Mouse (Mus musculus): ENCODE measurements around the gene Reck. TPM values are rescaled to one million over a fixed set of nuclear protein-coding genes. Genes with fewer than 3 reads are reported as not detected.
A peak's percentile ranks its signal among the peaks of the same experiment; 100 is the strongest.

Reck gene
- polyA plus RNA-seq, 1 experiment from 2014 or later: 1.8 TPM

- 55% methylated on average over 4 of the region's 4 CpGs for WGBS (ENCODE audit: insufficient replicate concordance)
- Histone ChIP-seq H3K4me1 (replicated peaks) (no peaks in the 10 kb centered on the region), H3K27me3 (0 out of 2 replicates have a peak, but pooled peaks cover 3% of the 10 kb centered on the region), H3K9ac (no peak overlapping the region), H3K4me2 (no peak overlapping the region), H3K27ac (replicated peaks) (no peak overlapping the region), H3K9me3 (replicated peaks) (no peaks in the 10 kb centered on the region), H3K4me3 (replicated peaks) (no peak overlapping the region), H3K36me3 (replicated peaks) (no peaks in the 10 kb centered on the region)
- ATAC-seq (ENCODE audit: insufficient read depth): no peak
Measured at GRCm38 (mm10) chr4:43863298-43863697, 12.0 kb upstream of the Reck start.

- ATAC-seq (ENCODE audit: insufficient read depth): no peak
- Histone ChIP-seq H3K27me3 (peaks cover 3% of the 10 kb centered on the region; the same call in 1 of the 2 replicates), H3K9me3 (replicated peaks) (no peaks in the 10 kb centered on the region), H3K4me3 (replicated peaks) (no peak overlapping the region), H3K4me1 (replicated peaks) (0 out of 2 replicates have a peak, but pooled peaks cover under 1% of the 10 kb centered on the region), H3K36me3 (replicated peaks) (no peaks in the 10 kb centered on the region), H3K4me2 (no peak overlapping the region), H3K27ac (replicated peaks) (no peak overlapping the region), H3K9ac (no peak overlapping the region)
- WGBS (ENCODE audit: insufficient replicate concordance): 72% methylated on average over 10 of the region's 10 CpGs
Measured at GRCm38 (mm10) chr4:43869821-43870220, 5.5 kb upstream of the Reck start.

- Histone ChIP-seq H3K27ac (replicated peaks) (no peak overlapping the region), H3K4me2 (peak overlapping the region; percentile 91; the same call in 1 of the 2 replicates), H3K36me3 (replicated peaks) (no peaks in the 10 kb centered on the region), H3K9me3 (replicated peaks) (no peaks in the 10 kb centered on the region), H3K27me3 (peaks cover 24% of the 10 kb centered on the region), H3K4me1 (replicated peaks) (peaks cover 17% of the 10 kb centered on the region), H3K9ac (no peak overlapping the region), H3K4me3 (replicated peaks) (no peak overlapping the region)
- WGBS (ENCODE audit: insufficient replicate concordance): 38% methylated on average over 7 of the region's 7 CpGs
- no peak for ATAC-seq (ENCODE audit: insufficient read depth)
Measured at GRCm38 (mm10) chr4:43874501-43874900, 829 bp upstream of the Reck start.

GRCm38 (mm10) chr4:43875919-43876411, 635 bp downstream of the Reck start:
- H3K27ac ChIP-seq (replicated peaks): no peak overlapping the region
- H3K9me3 ChIP-seq (replicated peaks): no peaks in the 10 kb centered on the region
- ATAC-seq (ENCODE audit: insufficient read depth): peak; percentile 31; the same call in 1 of the 2 replicates
- peaks cover 17% of the 10 kb centered on the region for H3K4me1 ChIP-seq (replicated peaks)
- H3K27me3 ChIP-seq: peaks cover 24% of the 10 kb centered on the region
- H3K36me3 ChIP-seq (replicated peaks): no peaks in the 10 kb centered on the region
- H3K9ac ChIP-seq: peak overlapping the region; percentile 49
- peak overlapping the region; percentile 91 for H3K4me2 ChIP-seq
- H3K4me3 ChIP-seq (replicated peaks): peak overlapping the region; percentile 75
- WGBS (ENCODE audit: insufficient replicate concordance): under 1% methylated on average over 20 of the region's 20 CpGs

- Histone ChIP-seq H3K9me3 (replicated peaks) (no peaks in the 10 kb centered on the region), H3K4me1 (replicated peaks) (peaks cover 17% of the 10 kb centered on the region), H3K27ac (replicated peaks) (no peak overlapping the region), H3K4me2 (no peak overlapping the region), H3K9ac (no peak overlapping the region), H3K36me3 (replicated peaks) (no peaks in the 10 kb centered on the region), H3K27me3 (peaks cover 24% of the 10 kb centered on the region), H3K4me3 (replicated peaks) (no peak overlapping the region)
- WGBS (ENCODE audit: insufficient replicate concordance): 61% methylated on average over 1 of the region's 1 CpGs
- ATAC-seq (ENCODE audit: insufficient read depth): no peak
Measured at GRCm38 (mm10) chr4:43877230-43877629, 1.9 kb downstream of the Reck start.

GRCm38 (mm10) chr4:43878121-43878776, 2.9 kb downstream of the Reck start:
- H3K4me2 ChIP-seq: no peak overlapping the region
- H3K27ac ChIP-seq (replicated peaks): no peak overlapping the region
- no peak for ATAC-seq (ENCODE audit: insufficient read depth)
- 40% methylated on average over 5 of the region's 5 CpGs for WGBS (ENCODE audit: insufficient replicate concordance)
- peaks cover 17% of the 10 kb centered on the region for H3K4me1 ChIP-seq (replicated peaks)
- H3K9ac ChIP-seq: no peak overlapping the region
- peaks cover 24% of the 10 kb centered on the region for H3K27me3 ChIP-seq
- no peak overlapping the region for H3K4me3 ChIP-seq (replicated peaks)
- no peaks in the 10 kb centered on the region for H3K9me3 ChIP-seq (replicated peaks)
- H3K36me3 ChIP-seq (replicated peaks): no peaks in the 10 kb centered on the region

- Histone ChIP-seq H3K9me3 (replicated peaks) (no peaks in the 10 kb centered on the region), H3K27ac (replicated peaks) (no peak overlapping the region), H3K36me3 (replicated peaks) (no peaks in the 10 kb centered on the region), H3K9ac (no peak overlapping the region), H3K4me1 (replicated peaks) (peaks cover 17% of the 10 kb centered on the region), H3K4me2 (no peak overlapping the region), H3K27me3 (peaks cover 21% of the 10 kb centered on the region), H3K4me3 (replicated peaks) (no peak overlapping the region)
- no peak for ATAC-seq (ENCODE audit: insufficient read depth)
- WGBS (ENCODE audit: insufficient replicate concordance): 63% methylated on average over 6 of the region's 6 CpGs
Measured at GRCm38 (mm10) chr4:43879566-43879965, 4.2 kb downstream of the Reck start.

GRCm38 (mm10) chr4:43884196-43884595, 8.9 kb downstream of the Reck start:
- Histone ChIP-seq H3K9ac (no peak overlapping the region), H3K4me2 (no peak overlapping the region), H3K9me3 (replicated peaks) (no peaks in the 10 kb centered on the region), H3K36me3 (replicated peaks) (no peaks in the 10 kb centered on the region), H3K27me3 (no peaks in the 10 kb centered on the region), H3K27ac (replicated peaks) (no peak overlapping the region), H3K4me3 (replicated peaks) (no peak overlapping the region), H3K4me1 (replicated peaks) (no peaks in the 10 kb centered on the region; the same call in 1 of the 2 replicates)
- 47% methylated on average over 4 of the region's 4 CpGs for WGBS (ENCODE audit: insufficient replicate concordance)
- no peak for ATAC-seq (ENCODE audit: insufficient read depth)

GRCm38 (mm10) chr4:43891247-43891646, 15.9 kb downstream of the Reck start:
- WGBS (ENCODE audit: insufficient replicate concordance): 49% methylated on average over 3 of the region's 3 CpGs
- no peaks in the 10 kb centered on the region for H3K36me3 ChIP-seq (replicated peaks)
- no peak overlapping the region for H3K27ac ChIP-seq (replicated peaks)
- no peaks in the 10 kb centered on the region for H3K27me3 ChIP-seq
- ATAC-seq (ENCODE audit: insufficient read depth): no peak
- H3K4me3 ChIP-seq (replicated peaks): no peak overlapping the region
- no peaks in the 10 kb centered on the region for H3K4me1 ChIP-seq (replicated peaks)
- no peak overlapping the region for H3K4me2 ChIP-seq
- H3K9me3 ChIP-seq (replicated peaks): no peaks in the 10 kb centered on the region
- H3K9ac ChIP-seq: no peak overlapping the region

GRCm38 (mm10) chr4:43897209-43897608, 21.9 kb downstream of the Reck start:
- H3K36me3 ChIP-seq (replicated peaks): no peaks in the 10 kb centered on the region
- no peak overlapping the region for H3K9ac ChIP-seq
- no peak overlapping the region for H3K27ac ChIP-seq (replicated peaks)
- H3K4me2 ChIP-seq: no peak overlapping the region
- H3K4me3 ChIP-seq (replicated peaks): no peak overlapping the region
- no peaks in the 10 kb centered on the region for H3K27me3 ChIP-seq
- no peak for ATAC-seq (ENCODE audit: insufficient read depth)
- no peaks in the 10 kb centered on the region for H3K9me3 ChIP-seq (replicated peaks)
- no peaks in the 10 kb centered on the region for H3K4me1 ChIP-seq (replicated peaks)

GRCm38 (mm10) chr4:43899197-43899596, 23.9 kb downstream of the Reck start:
- no peak overlapping the region for H3K27ac ChIP-seq (replicated peaks)
- no peaks in the 10 kb centered on the region for H3K36me3 ChIP-seq (replicated peaks)
- no peak overlapping the region for H3K4me3 ChIP-seq (replicated peaks)
- H3K27me3 ChIP-seq: no peaks in the 10 kb centered on the region
- ATAC-seq (ENCODE audit: insufficient read depth): no peak
- no peaks in the 10 kb centered on the region for H3K4me1 ChIP-seq (replicated peaks)
- H3K9ac ChIP-seq: no peak overlapping the region
- WGBS (ENCODE audit: insufficient replicate concordance): 14% methylated on average over 8 of the region's 8 CpGs
- no peaks in the 10 kb centered on the region for H3K9me3 ChIP-seq (replicated peaks)
- H3K4me2 ChIP-seq: no peak overlapping the region

- no peak overlapping the region for H3K27ac ChIP-seq (replicated peaks)
- no peak overlapping the region for H3K4me2 ChIP-seq
- no peak overlapping the region for H3K4me3 ChIP-seq (replicated peaks)
- H3K36me3 ChIP-seq (replicated peaks): no peaks in the 10 kb centered on the region
- H3K9me3 ChIP-seq (replicated peaks): no peaks in the 10 kb centered on the region
- ATAC-seq (ENCODE audit: insufficient read depth): no peak
- 16% methylated on average over 7 of the region's 7 CpGs for WGBS (ENCODE audit: insufficient replicate concordance)
- no peak overlapping the region for H3K9ac ChIP-seq
- H3K4me1 ChIP-seq (replicated peaks): no peaks in the 10 kb centered on the region
- H3K27me3 ChIP-seq: no peaks in the 10 kb centered on the region
Measured at GRCm38 (mm10) chr4:43903690-43904089, 28.4 kb downstream of the Reck start.
